Mouse (Mus musculus) small intestine, adult 2 months (tissue): Measurements from ENCODE around the gene Nipsnap3a.

Source experiments
- CTCF ChIP-seq: fragments of 200-500 bp; IDR thresholded peaks from 2 replicates; pipeline ENCODE4 v1.5.1; 2012; ENCODE audit warnings: low read depth, mild to moderate bottlenecking, control low read depth, inconsistent platforms, low read length, moderate library complexity, mixed read lengths; ENCODE audit not compliant: insufficient replicate concordance, insufficient read length; ENCODE audit errors: extremely low read depth
- POLR2A ChIP-seq: fragments of 200-500 bp; IDR thresholded peaks from 2 replicates; pipeline ENCODE4 v1.6.1; 2012; ENCODE audit warnings: low read depth, mild to moderate bottlenecking, control low read depth, inconsistent platforms, low read length, moderate library complexity

- TF ChIP-seq CTCF (no peak), POLR2A (no peak)
Observed at GRCm38 (mm10) chr4:53023189-53023925, 34.3 kb downstream of the Nipsnap3a start.
